Mouse (Mus musculus): ENCODE data around the gene 2310007B03Rik. TPM values are rescaled to one million over a fixed set of nuclear protein-coding genes. Genes with fewer than 3 reads are reported as not detected.

Gene 2310007B03Rik
- total and polyA plus RNA-seq, 3 experiments = 0.05 TPM; not detected in 2

DNA sequence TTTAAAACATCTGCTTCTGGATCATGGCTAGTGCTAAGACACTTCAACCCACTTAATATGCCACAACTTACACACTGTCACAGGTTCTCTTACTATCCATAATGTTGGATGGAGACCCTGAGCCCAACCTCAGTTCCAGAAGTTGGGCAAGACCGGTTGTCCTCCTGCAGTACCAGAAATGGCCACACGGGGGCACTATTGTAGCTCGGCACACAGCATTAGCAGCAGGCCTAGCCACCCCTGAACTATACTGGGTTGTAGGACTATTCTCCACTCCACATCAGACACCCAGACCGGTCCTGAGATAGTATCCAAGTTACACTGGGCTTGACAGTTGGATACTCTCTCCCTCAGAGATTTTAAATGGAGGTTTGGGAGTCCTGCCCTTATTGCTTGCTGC lies 13.7 kb upstream of the 2310007B03Rik start:
- peaks cover 4% of the 10 kb centered on the region; the same call in 1 of the 2 replicates for H3K27me3 ChIP-seq (ENCODE audit: insufficient read depth, low read length)
- TF ChIP-seq CTCF (IDR thresholded peaks at IDR 0.05; ENCODE audit: low read depth, low read length) (peak; percentile 100), GATA2 (IDR thresholded peaks at IDR 0.05; ENCODE audit: borderline replicate concordance, low read depth, low read length) (no peak)

DNA sequence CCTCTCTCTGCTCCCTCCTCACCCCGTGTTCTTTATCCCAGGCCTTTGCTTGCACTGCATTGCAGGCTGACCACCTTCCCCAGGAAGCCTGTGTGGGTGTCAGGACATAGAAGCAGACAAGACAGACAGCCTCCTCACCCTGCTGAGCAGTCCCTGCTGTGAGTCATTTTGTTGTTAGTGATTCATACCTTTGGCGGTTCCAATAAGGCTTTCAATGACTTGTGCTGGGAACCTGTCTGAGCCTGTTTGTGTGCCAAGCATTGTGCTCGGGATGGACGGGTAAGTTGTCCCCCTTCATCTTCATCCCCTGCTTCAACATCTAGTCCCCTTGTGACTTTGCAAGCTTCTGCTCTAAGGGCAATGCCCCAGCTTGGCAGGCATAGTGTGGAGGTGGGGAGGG lies 12.9 kb upstream of the 2310007B03Rik start:
- Histone ChIP-seq H3K27me3 (ENCODE audit: insufficient read depth, low read length) (peaks cover 4% of the 10 kb centered on the region; the same call in 1 of the 2 replicates), H3K4me1 (ENCODE audit: insufficient read depth, low read depth, low read length) (no peaks in the 10 kb centered on the region), H3K9me3 (replicated peaks) (no peaks in the 10 kb centered on the region), H3K4me3 (ENCODE audit: low read depth, low read length) (no peak overlapping the region), H3K36me3 (replicated peaks) (no peaks in the 10 kb centered on the region)
- ATAC-seq (ENCODE audit: extremely low read depth, insufficient number of reproducible peaks, low FRiP score, poor library complexity, severe bottlenecking) (no peak), DNase-seq (ENCODE audit: low spot score) (no peak)
- TF ChIP-seq GATA2 (IDR thresholded peaks at IDR 0.05; ENCODE audit: borderline replicate concordance, low read depth, low read length) (no peak), GATA1 (IDR thresholded peaks at IDR 0.05; ENCODE audit: borderline replicate concordance, low read length) (no peak), CTCF (IDR thresholded peaks at IDR 0.05; ENCODE audit: low read depth, low read length) (no peak), POLR2AphosphoS5 (IDR thresholded peaks at IDR 0.05; ENCODE audit: insufficient replicate concordance, low read depth, low read length) (no peak), TAL1 (conservative IDR thresholded peaks at IDR 0.05; ENCODE audit: low read depth, low read length) (no peak)

More for the DNA sequence above, 13.7 kb upstream of the 2310007B03Rik start:
- DNase-seq (ENCODE audit: low spot score) (peak; percentile 75), ATAC-seq (ENCODE audit: extremely low read depth, insufficient number of reproducible peaks, low FRiP score, poor library complexity, severe bottlenecking) (peak; percentile 41; the same call in 1 of the 2 replicates)
- H3K9me3 ChIP-seq (replicated peaks) = no peaks in the 10 kb centered on the region
- H3K4me1 ChIP-seq (ENCODE audit: insufficient read depth, low read depth, low read length) = no peaks in the 10 kb centered on the region
- no peaks in the 10 kb centered on the region for H3K36me3 ChIP-seq (replicated peaks)
- no peak overlapping the region for H3K4me3 ChIP-seq (ENCODE audit: low read depth, low read length)

DNA sequence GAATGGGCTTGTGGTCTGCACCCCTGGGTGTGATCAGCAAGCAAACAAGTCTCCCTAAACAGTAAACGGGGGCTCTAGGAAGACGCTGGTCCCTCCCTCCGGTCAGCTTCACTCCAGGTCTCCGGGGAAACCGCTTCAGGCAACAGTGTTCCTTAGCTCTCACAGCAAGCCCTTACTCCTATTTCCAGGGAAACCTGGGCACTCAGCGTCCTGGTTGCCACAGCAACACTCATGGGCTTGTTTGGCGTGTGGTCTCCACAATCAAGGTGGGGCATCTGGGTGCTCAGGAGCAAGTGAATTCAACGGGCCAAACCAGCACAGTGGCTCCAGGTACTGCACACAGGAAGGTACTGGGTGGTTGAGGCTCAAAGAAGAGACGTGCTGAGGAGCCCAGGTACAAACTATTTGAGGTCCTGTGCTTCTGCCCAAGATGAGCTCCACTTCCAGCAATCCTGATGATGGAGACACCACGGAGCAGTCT lies 7.6 kb upstream of the 2310007B03Rik start, which contains the start of gene Crocc2:
Gene Crocc2 (plus strand): TSS at position 431 of the 481 bp plus-strand sequence.
- Histone ChIP-seq H3K4me1 (ENCODE audit: insufficient read depth, low read depth, low read length) (no peaks in the 10 kb centered on the region; the same call in 1 of the 2 replicates), H3K27me3 (ENCODE audit: insufficient read depth, low read length) (peaks cover 4% of the 10 kb centered on the region; the same call in 1 of the 2 replicates), H3K36me3 (replicated peaks) (no peaks in the 10 kb centered on the region), H3K4me3 (ENCODE audit: low read depth, low read length) (no peak within 1 kb of the TSS), H3K9me3 (replicated peaks) (no peaks in the 10 kb centered on the region)
- DNase-seq (ENCODE audit: low spot score) (no peak), ATAC-seq (ENCODE audit: extremely low read depth, insufficient number of reproducible peaks, low FRiP score, poor library complexity, severe bottlenecking) (no peak)
- TF ChIP-seq GATA2 (IDR thresholded peaks at IDR 0.05; ENCODE audit: borderline replicate concordance, low read depth, low read length) (no peak), GATA1 (IDR thresholded peaks at IDR 0.05; ENCODE audit: borderline replicate concordance, low read length) (no peak), POLR2AphosphoS5 (IDR thresholded peaks at IDR 0.05; ENCODE audit: insufficient replicate concordance, low read depth, low read length) (no peak), TAL1 (conservative IDR thresholded peaks at IDR 0.05; ENCODE audit: low read depth, low read length) (no peak), CTCF (IDR thresholded peaks at IDR 0.05; ENCODE audit: low read depth, low read length) (no peak)

DNA sequence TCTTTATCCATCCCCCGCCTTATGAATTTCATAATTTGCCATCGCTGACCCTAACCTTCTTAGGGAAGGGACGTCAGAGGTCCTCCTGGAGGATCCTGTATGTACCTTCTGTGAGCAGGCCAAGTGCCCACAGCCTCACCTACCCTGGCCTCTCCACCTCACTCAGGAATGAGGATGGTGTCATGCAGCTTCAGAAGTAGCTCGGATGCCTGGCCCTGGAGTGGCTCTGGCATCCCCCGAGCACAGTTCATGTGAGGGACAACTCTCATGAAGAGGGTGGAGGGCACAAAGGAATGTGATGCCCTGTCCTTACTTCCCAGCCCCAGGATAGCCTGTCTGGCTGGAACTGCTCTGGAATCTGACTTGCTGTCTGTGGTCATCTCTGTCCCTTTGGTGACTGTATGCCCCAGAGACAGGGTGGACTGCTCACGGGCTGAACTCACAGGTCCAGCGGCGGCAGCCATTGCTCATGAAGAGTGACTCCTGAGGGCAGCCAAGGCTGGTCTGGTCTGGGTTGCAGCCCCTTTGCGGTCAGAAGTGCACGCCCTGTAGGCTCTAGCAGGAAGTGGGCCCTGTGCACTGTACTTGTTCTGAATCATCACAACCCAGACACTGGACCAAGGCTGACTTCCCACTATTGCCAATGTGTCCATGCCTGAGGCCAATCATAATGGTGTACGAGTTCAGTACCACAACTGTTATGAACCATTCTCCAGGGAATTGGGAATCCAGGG lies 5.8 kb upstream of the 2310007B03Rik start:
- no peak for ATAC-seq (ENCODE audit: extremely low read depth, insufficient number of reproducible peaks, low FRiP score, poor library complexity, severe bottlenecking)
- peaks cover 3% of the 10 kb centered on the region; the same call in 1 of the 2 replicates for H3K27me3 ChIP-seq (ENCODE audit: insufficient read depth, low read length)
- TF ChIP-seq TAL1 (conservative IDR thresholded peaks at IDR 0.05; ENCODE audit: low read depth, low read length) = no peak
- no peak for TF ChIP-seq CTCF (IDR thresholded peaks at IDR 0.05; ENCODE audit: low read depth, low read length)
- no peak for TF ChIP-seq POLR2AphosphoS5 (IDR thresholded peaks at IDR 0.05; ENCODE audit: insufficient replicate concordance, low read depth, low read length)
- no peak for TF ChIP-seq GATA2 (IDR thresholded peaks at IDR 0.05; ENCODE audit: borderline replicate concordance, low read depth, low read length)
- no peak for TF ChIP-seq GATA1 (IDR thresholded peaks at IDR 0.05; ENCODE audit: borderline replicate concordance, low read length)

GRCm38 (mm10) chr1:93165447-93165846 lies 4.7 kb upstream of the 2310007B03Rik start:
- H3K27me3 ChIP-seq (ENCODE audit: insufficient read depth, low read length) = peaks cover 3% of the 10 kb centered on the region; the same call in 1 of the 2 replicates
- H3K4me3 ChIP-seq (ENCODE audit: low read depth, low read length) = no peak overlapping the region
- H3K36me3 ChIP-seq (replicated peaks) = no peaks in the 10 kb centered on the region
- DNase-seq (ENCODE audit: low spot score) (no peak), ATAC-seq (ENCODE audit: extremely low read depth, insufficient number of reproducible peaks, low FRiP score, poor library complexity, severe bottlenecking) (no peak)
- TF ChIP-seq POLR2AphosphoS5 (IDR thresholded peaks at IDR 0.05; ENCODE audit: insufficient replicate concordance, low read depth, low read length) (no peak), TAL1 (conservative IDR thresholded peaks at IDR 0.05; ENCODE audit: low read depth, low read length) (no peak), GATA2 (IDR thresholded peaks at IDR 0.05; ENCODE audit: borderline replicate concordance, low read depth, low read length) (no peak), GATA1 (IDR thresholded peaks at IDR 0.05; ENCODE audit: borderline replicate concordance, low read length) (no peak), CTCF (IDR thresholded peaks at IDR 0.05; ENCODE audit: low read depth, low read length) (no peak)
- H3K9me3 ChIP-seq (replicated peaks) = no peaks in the 10 kb centered on the region
- no peaks in the 10 kb centered on the region; the same call in 1 of the 2 replicates for H3K4me1 ChIP-seq (ENCODE audit: insufficient read depth, low read depth, low read length)

More for the DNA sequence above, 5.8 kb upstream of the 2310007B03Rik start:
- no peak for DNase-seq (ENCODE audit: low spot score)
- Histone ChIP-seq H3K4me3 (ENCODE audit: low read depth, low read length) (no peak overlapping the region), H3K36me3 (replicated peaks) (no peaks in the 10 kb centered on the region), H3K9me3 (replicated peaks) (no peaks in the 10 kb centered on the region), H3K4me1 (ENCODE audit: insufficient read depth, low read depth, low read length) (no peaks in the 10 kb centered on the region; the same call in 1 of the 2 replicates)

GRCm38 (mm10) chr1:93162588-93162987 lies 1.8 kb upstream of the 2310007B03Rik start:
- TF ChIP-seq TAL1 (conservative IDR thresholded peaks at IDR 0.05; ENCODE audit: low read depth, low read length) (no peak), CTCF (IDR thresholded peaks at IDR 0.05; ENCODE audit: low read depth, low read length) (no peak), GATA1 (IDR thresholded peaks at IDR 0.05; ENCODE audit: borderline replicate concordance, low read length) (no peak), POLR2AphosphoS5 (IDR thresholded peaks at IDR 0.05; ENCODE audit: insufficient replicate concordance, low read depth, low read length) (no peak), GATA2 (IDR thresholded peaks at IDR 0.05; ENCODE audit: borderline replicate concordance, low read depth, low read length) (no peak)
- no peaks in the 10 kb centered on the region for H3K9me3 ChIP-seq (replicated peaks)
- peaks cover 3% of the 10 kb centered on the region; the same call in 1 of the 2 replicates for H3K27me3 ChIP-seq (ENCODE audit: insufficient read depth, low read length)
- ATAC-seq (ENCODE audit: extremely low read depth, insufficient number of reproducible peaks, low FRiP score, poor library complexity, severe bottlenecking) (no peak), DNase-seq (ENCODE audit: low spot score) (no peak)
- no peaks in the 10 kb centered on the region for H3K36me3 ChIP-seq (replicated peaks)
- H3K4me1 ChIP-seq (ENCODE audit: insufficient read depth, low read depth, low read length) = no peaks in the 10 kb centered on the region; the same call in 1 of the 2 replicates
- no peak overlapping the region for H3K4me3 ChIP-seq (ENCODE audit: low read depth, low read length)
